Mouse (Mus musculus) thymus, postnatal 4 days (tissue): Measurements from ENCODE around the gene Ccdc142.

ENCODE experiments used
- DNase-seq: peaks from one replicate; pipeline ENCODE4 v3.0.0; 2021

The Ccdc142 gene

GRCm38 (mm10) chr6:83086121-83087035, 15.0 kb upstream of the Ccdc142 start, which contains the start of gene Lbx2:
Gene Lbx2, plus strand, starts transcription at chr6:83086367.
- peak; percentile 70 for DNase-seq

GRCm38 (mm10) chr6:83087205-83087925, 14.0 kb upstream of the Ccdc142 start:
- DNase-seq = no peak

GRCm38 (mm10) chr6:83087926-83088260, 13.5 kb upstream of the Ccdc142 start:
- DNase-seq = no peak

- no peak for DNase-seq
Measured at GRCm38 (mm10) chr6:83092416-83093127, 8.8 kb upstream of the Ccdc142 start.

GRCm38 (mm10) chr6:83095968-83096367, 5.4 kb upstream of the Ccdc142 start:
- DNase-seq = peak; percentile 59

- no peak for DNase-seq
Measured at GRCm38 (mm10) chr6:83098411-83098810, 3.0 kb upstream of the Ccdc142 start.

GRCm38 (mm10) chr6:83101688-83102556, 521 bp downstream of the Ccdc142 start:
- DNase-seq = peak; percentile 88

- no peak for DNase-seq
Measured at GRCm38 (mm10) chr6:83103130-83103650, 1.8 kb downstream of the Ccdc142 start.

- DNase-seq = no peak
Measured at GRCm38 (mm10) chr6:83104158-83104557, 2.8 kb downstream of the Ccdc142 start.

GRCm38 (mm10) chr6:83107566-83108400, 6.4 kb downstream of the Ccdc142 start:
- peak; percentile 94 for DNase-seq

- peak; percentile 80 for DNase-seq
Measured at GRCm38 (mm10) chr6:83108762-83109668, 7.6 kb downstream of the Ccdc142 start, which contains the start of gene Mrpl53. Gene Mrpl53, plus strand, starts transcription at chr6:83109040.

GRCm38 (mm10) chr6:83111510-83112136, 10.2 kb downstream of the Ccdc142 start:
- DNase-seq = no peak

GRCm38 (mm10) chr6:83115011-83115671, 13.7 kb downstream of the Ccdc142 start, which contains the start of gene Mogs:
Gene Mogs, plus strand, starts transcription at chr6:83115496.
- peak; percentile 94 for DNase-seq

- peak; percentile 59 for DNase-seq
Measured at GRCm38 (mm10) chr6:83115682-83116372, 14.4 kb downstream of the Ccdc142 start.

- no peak for DNase-seq
Measured at GRCm38 (mm10) chr6:83116373-83117164, 15.2 kb downstream of the Ccdc142 start.

GRCm38 (mm10) chr6:83117165-83117438, 15.7 kb downstream of the Ccdc142 start:
- no peak for DNase-seq

GRCm38 (mm10) chr6:83117616-83118015, 16.2 kb downstream of the Ccdc142 start:
- no peak for DNase-seq
